Mouse (Mus musculus): Measurements from ENCODE around the gene Gm11042.

DNA sequence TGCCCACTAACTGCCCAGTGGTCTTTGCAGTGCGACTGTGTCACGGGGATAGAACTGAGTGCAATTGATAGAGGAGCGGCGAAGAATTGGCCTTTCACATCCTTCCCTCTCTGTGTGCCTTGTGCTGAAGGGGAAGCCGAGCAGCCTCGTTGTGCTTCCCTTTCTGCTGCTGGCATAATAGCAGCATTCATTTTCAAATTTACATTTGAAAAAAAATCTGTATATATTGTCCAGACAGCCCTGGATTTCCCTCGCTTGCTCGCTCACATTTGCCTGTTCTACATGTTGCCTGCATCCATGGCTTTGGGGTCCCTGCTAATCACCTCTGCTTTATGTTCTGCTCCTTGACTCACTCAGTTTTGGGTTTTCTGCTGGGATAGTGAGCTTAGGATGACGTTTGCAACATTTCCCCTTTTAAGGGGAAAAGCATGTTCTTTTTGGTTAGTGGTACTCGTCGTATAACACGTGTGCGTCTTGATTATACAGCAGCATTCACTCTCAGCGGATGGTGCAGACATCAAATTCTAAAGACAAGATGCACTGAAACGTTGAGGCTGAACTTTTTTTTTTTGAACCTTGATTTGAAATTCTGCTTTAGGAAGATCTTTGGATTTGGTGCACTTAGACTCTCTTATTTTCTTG is 47.4 kb downstream of the Gm11042 start:
- no peak for TF ChIP-seq POLR2A (IDR thresholded peaks at IDR 0.05; ENCODE audit: low read depth, low read length)
- no peak for TF ChIP-seq CTCF (IDR thresholded peaks at IDR 0.05; ENCODE audit: borderline replicate concordance, insufficient read depth, low read length)
